14 mouse cellular contexts compared by ENCODE assay signal in genomic region chr6:28561291-28561995, GRCm38 (mm10).
A peak's percentile ranks its signal among the peaks of the same experiment; 100 is the strongest.
DNase-seq lines count a peak whose midpoint lies in the region; ATAC-seq lines count a peak whose summit lies in the region.
"Had no signal": no experiment of that assay in that cellular context is flagged by ENCODE, and none has a peak within 500 bp of the region (broad histone marks: within the 10 kb centered on the region; RNA-seq: fewer than 3 reads in every experiment).

No protein-coding gene starts in this region.

- WGBS in limb, embryonic 12.5 days = 83% methylated on average over 5 of the region's 5 CpGs
- 93% methylated on average over 5 of the region's 5 CpGs for WGBS in limb, embryonic 10.5 days
- WGBS in intestine, embryonic 15.5 days = 80% methylated on average over 5 of the region's 5 CpGs
- WGBS in kidney, embryonic 16.5 days = 66% methylated on average over 5 of the region's 5 CpGs

- H3K4me3 ChIP-seq in limb, embryonic 12.5 days (replicated peaks) = no peak overlapping the region
- H3K4me3 ChIP-seq in limb, embryonic 10.5 days = no peak overlapping the region
- no peak overlapping the region for H3K4me3 ChIP-seq in intestine, embryonic 15.5 days (replicated peaks)
- no peak overlapping the region for H3K4me3 ChIP-seq in kidney, embryonic 16.5 days (ENCODE audit: low read length)
- H3K4me3 ChIP-seq: hindbrain, embryonic 10.5 days had no signal

- ATAC-seq in frontal cortex, adult (ENCODE audit: low TSS enrichment) = peak; percentile 72
- no peak for ATAC-seq in limb, embryonic 12.5 days (ENCODE audit: insufficient number of reproducible peaks, insufficient read depth, low FRiP score, low TSS enrichment, low read depth)
- peak; percentile 34; the same call in 1 of the 2 replicates for ATAC-seq in intestine, embryonic 15.5 days
- ATAC-seq in kidney, embryonic 16.5 days (ENCODE audit: low FRiP score, low TSS enrichment) = peak; percentile 76; the same call in 1 of the 2 replicates
- ATAC-seq in megakaryocyte-erythroid progenitor cell, adult 5-6 weeks (replicated peaks; ENCODE audit: low FRiP score, low TSS enrichment, poor library complexity, severe bottlenecking) = no peak
- no peak for ATAC-seq in CD4-positive, CD25-positive, alpha-beta regulatory T cell, adult 4 months

- H3K4me1 ChIP-seq in limb, embryonic 12.5 days (replicated peaks) = peaks cover 26% of the 10 kb centered on the region
- H3K4me1 ChIP-seq in limb, embryonic 10.5 days = peaks cover 4% of the 10 kb centered on the region
- H3K4me1 ChIP-seq in intestine, embryonic 15.5 days (replicated peaks) = 0 out of 2 replicates have a peak, but pooled peaks cover 2% of the 10 kb centered on the region
- H3K4me1 ChIP-seq in kidney, embryonic 16.5 days (ENCODE audit: insufficient read depth, low read length) = peaks cover 13% of the 10 kb centered on the region; the same call in 1 of the 2 replicates

- H3K36me3 ChIP-seq in limb, embryonic 12.5 days = peaks cover 17% of the 10 kb centered on the region
- H3K36me3 ChIP-seq in limb, embryonic 10.5 days = peaks cover 53% of the 10 kb centered on the region
- 0 out of 2 replicates have a peak, but pooled peaks cover 4% of the 10 kb centered on the region for H3K36me3 ChIP-seq in intestine, embryonic 15.5 days
- H3K36me3 ChIP-seq in kidney, embryonic 16.5 days (ENCODE audit: insufficient read depth, low read length) = no peaks in the 10 kb centered on the region; the same call in 1 of the 2 replicates

- DNase-seq in frontal cortex, postnatal 36 days (ENCODE audit: low spot score in 2 of 2) = no peak
- no peak for DNase-seq in limb, embryonic 10.5 days (ENCODE audit: low spot score)
- DNase-seq: cerebellum, adult 2 months; liver; lung, adult 2 months; thymus, postnatal 25 days had no signal

- H3K27ac ChIP-seq in limb, embryonic 12.5 days = peak overlapping the region; percentile 36; the same call in 1 of the 2 replicates
- no peak overlapping the region for H3K27ac ChIP-seq in limb, embryonic 10.5 days
- 0 out of 2 replicates have a peak overlapping the region, but pooled peaks have one; percentile 3 for H3K27ac ChIP-seq in intestine, embryonic 15.5 days
- H3K27ac ChIP-seq in kidney, embryonic 16.5 days (ENCODE audit: low read length) = peak overlapping the region; percentile 45; the same call in 1 of the 2 replicates
- H3K27ac ChIP-seq: hindbrain, embryonic 10.5 days; kidney, postnatal 0 days had no signal

- no peak overlapping the region for H3K9ac ChIP-seq in limb, embryonic 12.5 days (replicated peaks)
- H3K9ac ChIP-seq in intestine, embryonic 15.5 days = no peak overlapping the region
- H3K9ac ChIP-seq in kidney, embryonic 16.5 days (replicated peaks; ENCODE audit: low read length) = no peak overlapping the region

- no peaks in the 10 kb centered on the region for H3K27me3 ChIP-seq in limb, embryonic 12.5 days
- H3K27me3 ChIP-seq in limb, embryonic 10.5 days (ENCODE audit: low read depth, poor library complexity, severe bottlenecking) = no peaks in the 10 kb centered on the region
- no peaks in the 10 kb centered on the region for H3K27me3 ChIP-seq in intestine, embryonic 15.5 days (replicated peaks)
- no peaks in the 10 kb centered on the region for H3K27me3 ChIP-seq in kidney, embryonic 16.5 days (ENCODE audit: insufficient read depth, low read length)

- no peaks in the 10 kb centered on the region for H3K9me3 ChIP-seq in limb, embryonic 12.5 days
- no peaks in the 10 kb centered on the region for H3K9me3 ChIP-seq in limb, embryonic 10.5 days (replicated peaks)
- no peaks in the 10 kb centered on the region for H3K9me3 ChIP-seq in intestine, embryonic 15.5 days
- no peaks in the 10 kb centered on the region for H3K9me3 ChIP-seq in kidney, embryonic 16.5 days (ENCODE audit: low read length)
- H3K9me3 ChIP-seq: hindbrain, embryonic 10.5 days had no signal

- no peak overlapping the region for H3K4me2 ChIP-seq in limb, embryonic 12.5 days
- H3K4me2 ChIP-seq in intestine, embryonic 15.5 days (replicated peaks) = no peak overlapping the region
- no peak overlapping the region for H3K4me2 ChIP-seq in kidney, embryonic 16.5 days (replicated peaks; ENCODE audit: low read depth, low read length)

Comparison
In these comparisons a context has a peak if more than half of its experiments do, and no peak if none do; other contexts are left out.
1. ATAC-seq: peak in frontal cortex, adult (single experiment), intestine, embryonic 15.5 days (single experiment) and kidney, embryonic 16.5 days (single experiment); none in limb, embryonic 12.5 days (single experiment), megakaryocyte-erythroid progenitor cell, adult 5-6 weeks (single experiment) and CD4-positive, CD25-positive, alpha-beta regulatory T cell, adult 4 months (single experiment).